Mouse (Mus musculus) kidney, adult 11 months (tissue): Measurements from ENCODE around the gene Anapc13.

Source experiments
- DNase-seq: peaks from one replicate; pipeline ENCODE4 v3.0.0; 2022

Gene Anapc13

DNA sequence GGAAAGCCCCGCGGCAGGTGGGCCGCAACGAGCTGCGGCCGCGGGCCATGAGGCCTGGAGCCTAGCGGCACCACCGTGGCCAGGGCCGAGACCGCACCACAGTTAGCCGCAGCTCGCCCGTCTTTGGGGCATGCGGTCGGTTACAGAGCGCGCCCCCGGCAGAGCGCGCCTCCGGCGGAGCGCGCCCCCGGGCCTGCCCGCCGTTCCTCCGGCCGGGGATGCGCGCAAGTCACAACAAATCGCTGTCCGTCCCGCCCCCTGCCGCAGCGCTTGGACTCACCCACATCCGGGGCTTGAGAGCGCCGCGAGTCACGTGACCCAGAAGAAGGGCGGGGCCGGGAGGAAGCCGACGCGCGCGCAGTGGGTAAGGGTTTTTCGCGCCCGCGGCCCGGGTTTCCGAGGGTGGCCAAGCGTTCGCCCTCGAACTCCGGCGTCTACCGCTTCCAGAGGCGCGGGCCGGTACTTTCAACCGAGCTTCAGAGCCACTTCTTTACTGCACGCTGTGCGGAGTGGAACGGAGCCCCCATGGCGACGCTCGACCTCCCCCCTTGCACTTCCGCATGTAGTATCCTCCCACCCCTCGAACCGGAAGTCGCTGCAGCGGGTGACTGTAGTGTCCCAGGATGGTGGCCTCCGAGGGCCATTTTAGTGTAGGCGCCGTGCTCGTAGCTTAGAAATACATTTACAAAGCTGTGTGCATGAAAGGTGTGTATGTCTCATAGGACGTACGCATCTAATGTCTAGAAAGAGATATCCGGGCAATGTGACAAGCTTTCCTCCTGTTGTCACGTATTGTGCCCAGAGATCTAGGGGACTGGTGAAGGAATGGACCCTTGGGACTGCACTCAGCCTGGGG, at the start of gene Anapc13, which contains the start of gene Cep63:
Anapc13 (plus strand) TSS at position 314 of the 856 bp plus-strand sequence.
Cep63 (minus strand) TSS at position 552 of the 856 bp plus-strand sequence.
- peak; percentile 96 for DNase-seq

- peak; percentile 15 for DNase-seq
These were observed 48.6 kb upstream of the Anapc13 start for GRCm38 (mm10) chr9:102577480-102577879.

DNA sequence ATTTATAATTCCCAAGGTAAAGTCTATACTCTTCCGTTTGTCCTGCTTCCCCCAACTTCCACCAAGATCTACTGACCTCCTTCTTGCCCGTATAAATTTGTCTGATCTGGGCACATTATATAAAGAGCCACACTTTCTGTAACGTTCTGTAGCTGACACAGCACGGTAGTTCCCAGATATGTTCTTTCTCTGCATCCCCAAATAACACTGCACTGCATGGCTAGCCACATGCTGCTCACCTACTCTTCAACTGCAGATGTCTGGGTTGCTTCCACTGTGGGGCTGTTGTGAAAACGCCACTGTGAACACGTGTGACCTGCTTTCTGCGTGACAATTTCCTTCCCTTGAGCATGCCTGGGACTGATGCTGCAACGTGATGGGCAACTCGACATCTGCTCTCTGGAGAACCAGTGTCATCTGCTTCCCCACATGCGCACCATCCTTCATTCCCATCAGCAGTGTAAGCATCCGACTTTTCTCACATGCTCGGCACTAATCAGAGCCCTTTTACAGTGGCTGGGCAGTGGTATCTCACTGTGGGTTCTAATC, 44.1 kb upstream of the Anapc13 start:
- no peak for DNase-seq

- DNase-seq, result no peak
These were observed 38.7 kb upstream of the Anapc13 start for GRCm38 (mm10) chr9:102587347-102587746.

- no peak for DNase-seq
These were observed 31.3 kb upstream of the Anapc13 start for GRCm38 (mm10) chr9:102594667-102595393.

DNA sequence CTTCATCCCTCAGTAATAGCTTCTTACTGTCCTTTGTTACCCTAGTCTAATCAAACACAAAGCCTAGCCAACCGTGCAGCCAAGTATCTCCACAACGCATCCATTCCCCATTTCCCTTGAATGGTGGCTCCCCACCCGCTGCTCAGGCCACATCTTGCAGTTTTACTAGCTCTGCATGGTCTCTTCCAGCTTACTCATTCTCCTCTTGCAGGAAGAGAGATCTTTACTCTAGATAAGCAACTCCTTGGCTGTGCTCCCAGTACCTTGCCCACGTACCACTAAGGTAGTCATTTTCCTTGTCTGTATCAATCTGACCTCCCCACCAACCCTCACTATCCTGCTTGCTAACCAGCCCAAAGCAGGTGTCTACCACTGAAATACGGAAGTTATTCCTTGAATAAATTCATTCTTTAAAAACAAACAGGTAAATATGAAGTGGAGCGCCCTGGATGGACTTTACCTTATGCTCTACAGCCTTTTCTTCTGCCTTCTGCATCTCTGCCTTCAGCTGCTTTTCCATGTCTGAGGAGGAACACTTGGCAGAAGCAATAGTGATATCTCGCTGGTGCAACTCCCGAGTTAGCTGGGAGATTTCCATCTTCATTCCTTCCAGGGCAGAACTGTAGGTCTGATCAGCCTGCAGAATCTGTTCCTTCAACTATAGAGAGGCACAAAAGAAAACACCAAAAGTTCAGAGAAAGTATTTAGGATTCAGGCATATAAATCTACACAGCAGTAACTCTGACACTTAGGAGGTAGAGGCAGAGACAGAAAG, 30.2 kb upstream of the Anapc13 start:
- DNase-seq, result no peak

- DNase-seq, result peak; percentile 62
These were observed 24.9 kb upstream of the Anapc13 start for GRCm38 (mm10) chr9:102601187-102601586.

DNA sequence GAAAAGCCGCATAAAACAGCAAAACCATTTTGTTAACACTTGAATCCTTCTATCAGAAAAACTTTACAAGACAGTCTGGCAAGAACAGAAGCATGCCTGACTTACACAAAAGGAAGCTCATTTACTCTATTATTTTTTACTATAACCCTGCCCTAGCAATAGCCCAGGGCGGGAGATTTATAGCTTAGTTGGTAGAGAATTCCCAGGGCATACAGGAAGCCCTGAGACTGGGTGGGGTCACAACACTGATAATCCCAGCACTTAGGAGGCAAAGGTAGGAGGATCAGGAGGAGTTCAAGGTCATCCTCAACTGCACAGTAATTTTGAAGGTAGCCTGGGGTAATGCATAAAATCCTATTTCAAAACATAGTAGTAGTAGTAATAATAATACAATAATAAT, 24.4 kb upstream of the Anapc13 start:
- DNase-seq, result no peak

DNA sequence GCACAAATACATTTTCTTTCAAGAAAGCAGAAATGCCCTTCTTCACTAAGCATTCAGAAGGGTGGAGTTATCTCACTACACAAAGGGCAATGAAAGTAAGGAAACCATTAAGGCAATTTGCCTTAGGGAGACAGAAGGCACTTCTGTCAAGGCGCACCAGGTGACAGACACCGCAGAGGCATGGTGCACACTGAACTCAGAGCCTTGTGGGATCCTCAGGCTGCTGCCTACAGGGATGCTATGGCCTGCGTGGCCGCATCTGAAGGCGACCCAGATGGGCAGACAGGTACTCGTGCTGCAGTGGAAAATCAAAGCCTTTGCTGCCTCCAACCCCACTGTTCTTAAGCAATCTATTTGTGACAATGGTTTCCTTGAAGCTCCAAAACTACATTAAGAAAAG, 20.9 kb upstream of the Anapc13 start:
- no peak for DNase-seq

GRCm38 (mm10) chr9:102607471-102607870, 18.6 kb upstream of the Anapc13 start:
- no peak for DNase-seq

DNA sequence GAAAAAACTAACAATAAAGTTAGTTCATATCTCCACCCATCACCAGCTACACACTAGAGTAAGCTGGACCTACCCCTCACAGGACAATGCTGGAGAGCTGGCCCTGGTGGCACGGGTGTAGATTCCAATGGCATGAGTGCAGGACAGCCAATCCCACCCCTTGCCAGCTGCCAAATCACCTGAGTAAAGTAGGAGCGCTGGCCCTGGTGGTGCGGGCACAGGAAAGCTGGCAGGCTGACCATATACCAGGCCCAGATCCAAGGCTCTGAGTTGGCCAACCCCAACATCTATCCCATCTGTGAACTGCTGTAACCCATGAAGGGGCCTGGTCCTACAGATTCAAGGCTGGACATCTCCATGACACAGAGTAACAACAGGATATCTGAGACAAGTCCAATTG, 16.9 kb upstream of the Anapc13 start:
- no peak for DNase-seq

DNA sequence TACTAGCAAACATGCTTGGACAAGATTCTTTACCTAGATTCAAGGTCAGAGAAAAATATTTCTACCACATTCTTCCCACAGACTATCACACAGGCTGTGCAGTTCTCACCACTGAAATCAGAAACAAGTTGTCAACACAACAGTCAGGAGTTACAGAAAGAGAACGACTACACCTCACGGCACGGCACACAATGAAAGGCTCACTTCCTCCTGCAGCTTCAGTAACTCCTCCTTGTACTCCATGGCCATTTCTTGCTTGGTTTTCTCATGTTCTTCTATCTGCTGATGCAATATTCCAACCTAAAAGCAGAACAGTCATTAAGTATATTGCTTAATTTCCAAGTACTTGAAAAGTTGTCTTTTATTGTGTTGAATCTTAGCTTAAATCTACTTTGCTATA, 11.0 kb upstream of the Anapc13 start:
- no peak for DNase-seq

DNA sequence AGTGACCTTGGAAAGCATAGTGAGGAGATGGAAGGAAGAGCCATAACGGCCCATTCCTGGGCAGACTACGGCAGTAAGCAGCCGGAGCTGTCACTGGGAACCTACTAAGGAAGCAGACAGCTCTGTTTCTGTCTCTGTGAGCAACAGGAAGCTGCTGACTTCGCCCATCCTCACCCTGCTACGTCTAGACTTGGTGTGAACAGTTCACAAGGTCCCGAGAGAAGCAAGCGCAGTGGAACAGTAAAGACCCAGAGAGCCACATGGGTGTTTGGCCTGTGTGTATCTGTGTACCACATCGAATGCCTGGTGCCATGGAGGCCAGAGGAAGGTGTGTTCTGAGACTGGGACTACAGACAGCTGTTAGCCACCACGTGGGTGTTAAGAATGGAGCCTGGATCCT, 9.8 kb upstream of the Anapc13 start:
- DNase-seq, result no peak

GRCm38 (mm10) chr9:102621385-102621784, 4.7 kb upstream of the Anapc13 start:
- no peak for DNase-seq

- no peak for DNase-seq
These were observed 3.8 kb upstream of the Anapc13 start for GRCm38 (mm10) chr9:102622192-102622857.

DNA sequence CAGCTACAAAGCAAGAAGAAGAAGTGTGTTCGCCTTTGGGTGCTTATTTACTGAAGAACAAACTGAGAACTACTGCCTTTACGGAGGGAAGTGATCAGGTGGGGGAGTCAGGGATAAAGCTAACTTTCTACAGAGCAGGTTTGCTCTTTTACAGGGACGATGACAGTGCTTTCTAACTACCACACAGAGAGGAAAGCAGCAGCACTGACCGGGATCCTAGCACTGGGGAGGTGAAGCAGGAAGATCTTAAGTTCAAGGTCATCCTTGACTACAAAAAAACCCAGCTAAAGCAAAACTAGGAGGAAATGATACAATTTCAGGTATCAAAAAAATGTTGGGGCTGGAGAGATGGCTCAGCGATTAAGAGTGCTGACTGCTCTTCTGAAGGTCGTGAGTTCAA, 3.2 kb upstream of the Anapc13 start:
- no peak for DNase-seq

DNA sequence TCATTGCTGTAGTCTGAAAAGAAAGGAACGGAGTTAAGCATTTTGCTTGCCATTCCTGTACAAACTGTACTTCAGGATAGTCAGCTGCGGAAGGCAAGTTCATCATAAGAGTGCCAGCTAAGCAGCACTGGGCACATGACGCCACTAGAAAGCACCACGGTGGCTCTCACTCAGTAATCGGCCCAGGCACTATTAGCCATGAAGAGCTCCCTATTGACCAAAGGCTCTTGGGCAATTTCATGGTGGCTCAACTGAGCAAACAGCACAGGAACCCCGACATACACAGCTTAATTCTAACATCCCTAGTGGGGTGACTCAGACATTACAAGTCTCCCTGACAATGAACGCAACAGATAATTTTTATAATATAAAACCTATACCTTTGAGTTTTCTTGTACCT, 2.5 kb upstream of the Anapc13 start:
- no peak for DNase-seq

DNA sequence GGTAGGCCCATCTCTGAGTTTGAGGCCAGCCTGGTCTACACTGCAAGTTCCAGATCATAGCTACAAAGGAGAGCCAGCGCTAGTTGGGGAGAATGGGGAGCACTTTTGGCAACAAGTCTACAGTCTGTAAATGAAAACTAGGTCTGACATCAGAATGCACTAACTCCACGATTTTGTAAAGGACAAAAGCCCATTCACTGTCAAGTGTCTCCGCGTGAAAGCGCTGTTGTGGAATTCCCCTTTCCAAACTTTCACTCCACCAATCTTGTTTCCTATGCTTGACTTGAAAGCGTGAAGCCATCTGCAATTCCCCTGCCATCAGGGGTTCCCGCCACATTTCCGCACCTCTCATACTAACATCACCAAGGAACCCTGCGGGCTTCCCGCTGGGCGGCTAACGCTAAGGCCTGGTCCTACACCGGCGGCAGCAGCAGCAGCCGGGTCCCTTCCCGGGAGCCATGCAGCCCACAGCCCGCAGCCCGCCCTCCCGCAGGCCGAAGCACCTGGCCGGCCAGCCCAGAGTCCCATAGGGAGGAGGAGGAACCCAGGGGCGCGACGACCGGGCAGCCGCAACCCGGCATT, 604 bp upstream of the Anapc13 start:
- DNase-seq, result no peak

DNA sequence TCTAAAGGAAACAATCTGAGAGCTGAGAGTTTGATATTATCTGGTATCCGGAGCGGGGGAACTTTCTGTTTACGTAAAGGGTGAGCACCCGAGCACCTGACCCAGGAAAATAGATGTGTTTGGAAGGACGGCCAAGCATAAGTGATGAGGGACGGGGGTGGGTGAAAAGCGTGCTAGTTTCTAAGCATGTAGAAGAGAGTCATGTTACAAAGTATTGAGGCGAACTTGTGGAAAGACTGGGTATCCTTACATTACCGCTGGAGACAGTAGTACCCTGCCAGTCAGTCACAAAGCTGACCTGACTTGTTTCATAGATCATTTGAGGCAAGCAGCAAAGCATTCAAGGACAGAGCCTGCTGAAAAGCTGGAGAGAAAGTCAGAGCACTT, 736 bp downstream of the Anapc13 start:
- DNase-seq, result no peak

- peak; percentile 53 for DNase-seq
These were observed 1.3 kb downstream of the Anapc13 start for GRCm38 (mm10) chr9:102627442-102627841.

- DNase-seq, result no peak
These were observed 3.0 kb downstream of the Anapc13 start for GRCm38 (mm10) chr9:102629052-102629451.

- DNase-seq, result no peak
These were observed 5.6 kb downstream of the Anapc13 start for GRCm38 (mm10) chr9:102631589-102632147.
